ENCODE assay signal across 20 mouse cellular contexts in genomic region chr4:130753755-130754154, GRCm38 (mm10). TPM values are rescaled to one million over a fixed set of nuclear protein-coding genes. Genes with fewer than 3 reads are reported as not detected.
DNase-seq lines count a peak whose midpoint lies in the region; ATAC-seq lines count a peak whose summit lies in the region.
"Had no signal": no experiment of that assay in that cellular context is flagged by ENCODE, and none has a peak within 500 bp of the region (broad histone marks: within the 10 kb centered on the region; RNA-seq: fewer than 3 reads in every experiment).

No protein-coding gene starts in this region.

- no peak overlapping the region for H3K4me2 ChIP-seq in kidney, embryonic 16.5 days (replicated peaks; ENCODE audit: low read depth, low read length)
- no peak overlapping the region for H3K4me2 ChIP-seq in kidney, embryonic 14.5 days (replicated peaks; ENCODE audit: low read depth, low read length)
- H3K4me2 ChIP-seq in heart, embryonic 13.5 days, result no peak overlapping the region; the same call in 1 of the 2 replicates
- H3K4me2 ChIP-seq: embryonic facial prominence, embryonic 15.5 days had no signal

- no peaks in the 10 kb centered on the region for H3K27me3 ChIP-seq in kidney, embryonic 16.5 days (ENCODE audit: insufficient read depth, low read length)
- H3K27me3 ChIP-seq in kidney, embryonic 14.5 days (ENCODE audit: control insufficient read depth, insufficient read depth, low read length), result no peaks in the 10 kb centered on the region
- H3K27me3 ChIP-seq in heart, embryonic 13.5 days (replicated peaks), result no peaks in the 10 kb centered on the region
- H3K27me3 ChIP-seq: embryonic facial prominence, embryonic 15.5 days had no signal

- no peak for ATAC-seq in kidney, embryonic 16.5 days (ENCODE audit: low FRiP score, low TSS enrichment)
- no peak for ATAC-seq in kidney, embryonic 14.5 days (ENCODE audit: low FRiP score, low TSS enrichment)
- ATAC-seq in heart, embryonic 13.5 days (ENCODE audit: extremely low read depth, insufficient number of reproducible peaks, low FRiP score, low TSS enrichment), result peak; percentile 54; the same call in 1 of the 2 replicates

- H3K9ac ChIP-seq in kidney, embryonic 16.5 days (replicated peaks; ENCODE audit: low read length), result no peak overlapping the region
- H3K9ac ChIP-seq in kidney, embryonic 14.5 days (ENCODE audit: low read depth, low read length), result no peak overlapping the region
- H3K9ac ChIP-seq in heart, embryonic 13.5 days, result no peak overlapping the region
- H3K9ac ChIP-seq: embryonic facial prominence, embryonic 15.5 days had no signal

- H3K4me1 ChIP-seq in kidney, embryonic 16.5 days (ENCODE audit: insufficient read depth, low read length), result no peaks in the 10 kb centered on the region
- H3K4me1 ChIP-seq in kidney, embryonic 14.5 days (ENCODE audit: control insufficient read depth, insufficient read depth, low read length), result no peaks in the 10 kb centered on the region
- peaks cover 73% of the 10 kb centered on the region for H3K4me1 ChIP-seq in heart, embryonic 13.5 days
- H3K4me1 ChIP-seq: embryonic facial prominence, embryonic 15.5 days; forebrain, embryonic 10.5 days had no signal

- H3K4me3 ChIP-seq in kidney, embryonic 16.5 days (ENCODE audit: low read length), result no peak overlapping the region
- no peak overlapping the region for H3K4me3 ChIP-seq in kidney, embryonic 14.5 days (ENCODE audit: low read length)
- H3K4me3 ChIP-seq in heart, embryonic 13.5 days, result no peak overlapping the region
- H3K4me3 ChIP-seq: embryonic facial prominence, embryonic 15.5 days; forebrain, embryonic 10.5 days had no signal

- 58% methylated on average over 5 of the region's 5 CpGs for WGBS in kidney, embryonic 16.5 days
- 73% methylated on average over 5 of the region's 5 CpGs for WGBS in kidney, embryonic 14.5 days
- WGBS in heart, embryonic 13.5 days, result 42% methylated on average over 5 of the region's 5 CpGs

- H3K36me3 ChIP-seq in kidney, embryonic 16.5 days (ENCODE audit: insufficient read depth, low read length), result peaks cover 66% of the 10 kb centered on the region
- H3K36me3 ChIP-seq in kidney, embryonic 14.5 days (ENCODE audit: control insufficient read depth, insufficient read depth, low read length), result peaks cover 96% of the 10 kb centered on the region
- H3K36me3 ChIP-seq in heart, embryonic 13.5 days, result peaks cover 92% of the 10 kb centered on the region

- DNase-seq in adrenal gland, adult (ENCODE audit: inconsistent age in 2 of 2, low spot score in 1 of 2), result peak; percentile 51 to 68
- DNase-seq in adrenal gland, adult 8-10 months, result no peak
- DNase-seq in heart, postnatal 36 days, result peak; percentile 26 to 48
- no peak for DNase-seq in thymus, postnatal 36 days
- no peak for DNase-seq in cerebellum, adult 9-11 months
- DNase-seq: adrenal gland, postnatal 25 days; cerebellum, adult 8-10 months; embryo, embryonic 11 days; kidney, adult 9 months; layer of hippocampus, postnatal 36 days; left cerebral cortex, postnatal 4 days; lung, adult 2 months; lung, postnatal 36 days; right cerebral cortex, adult 18-20 months; spleen, adult 18-20 months had no signal

- H3K27ac ChIP-seq in kidney, embryonic 16.5 days (ENCODE audit: low read length), result peak overlapping the region; percentile 8; the same call in 1 of the 2 replicates
- H3K27ac ChIP-seq in kidney, embryonic 14.5 days (ENCODE audit: low read depth, low read length), result no peak overlapping the region
- peak overlapping the region; percentile 81 for H3K27ac ChIP-seq in heart, embryonic 13.5 days (replicated peaks)
- H3K27ac ChIP-seq: embryonic facial prominence, embryonic 15.5 days; forebrain, embryonic 10.5 days had no signal

- intact Hi-C loops in heart, postnatal 36 days (cut with DNase I), result no loop called here

- no peaks in the 10 kb centered on the region for H3K9me3 ChIP-seq in kidney, embryonic 16.5 days (ENCODE audit: low read length)
- no peaks in the 10 kb centered on the region for H3K9me3 ChIP-seq in kidney, embryonic 14.5 days (ENCODE audit: control insufficient read depth, low read length)
- H3K9me3 ChIP-seq in heart, embryonic 13.5 days, result no peaks in the 10 kb centered on the region
- H3K9me3 ChIP-seq: embryonic facial prominence, embryonic 15.5 days; forebrain, embryonic 10.5 days had no signal

RNA-seq across cellular contexts. Expression of gene Sdc3, which starts 38.6 kb away (rescaled TPM):
- 100 to 1,000 TPM; 332 to 626 (median 448) TPM for total RNA-seq in adrenal gland, adult 8-10 months (2022)
- polyA plus RNA-seq in kidney, embryonic 16.5 days (2015; fragmentation: Nextera tagmentation; extraction: Ambion mirVana), result 22.6 and 23.1 TPM in 2 replicates
- 9.6 and 15.8 TPM in 2 replicates for polyA plus RNA-seq in kidney, embryonic 14.5 days (2014; fragmentation: Nextera tagmentation; extraction: Ambion mirVana)
- 21.7 and 23.9 TPM in 2 replicates for polyA plus RNA-seq in heart, embryonic 13.5 days (2015; fragmentation: Nextera tagmentation; extraction: Ambion mirVana)
- total RNA-seq in heart, postnatal 36 days (2021), result 10 to 100 TPM; 35.5 to 46.0 TPM

Comparison
In these comparisons a context has a peak if more than half of its experiments do, and no peak if none do; other contexts are left out.
1. DNase-seq: peak in adrenal gland, adult (2 of 2) and heart, postnatal 36 days (2 of 2); none in adrenal gland, adult 8-10 months (single experiment), thymus, postnatal 36 days (0 of 2) and cerebellum, adult 9-11 months (single experiment).